ENCODE assay signal across 29 mouse cellular contexts in genomic region chr10:95120007-95120406, GRCm38 (mm10).
DNase-seq lines count a peak whose midpoint lies in the region; ATAC-seq lines count a peak whose summit lies in the region.
"Had no signal": no experiment of that assay in that cellular context is flagged by ENCODE, and none has a peak within 500 bp of the region (broad histone marks: within the 10 kb centered on the region; RNA-seq: fewer than 3 reads in every experiment).

No protein-coding gene starts in this region.

- no peak overlapping the region for H3K27ac ChIP-seq in kidney, embryonic 14.5 days (ENCODE audit: low read depth, low read length)
- no peak overlapping the region for H3K27ac ChIP-seq in hindbrain, embryonic 10.5 days
- H3K27ac ChIP-seq: embryonic facial prominence, embryonic 10.5 days; embryonic facial prominence, embryonic 15.5 days; forebrain, embryonic 13.5 days; heart, adult 2 months; hindbrain, embryonic 15.5 days; limb, embryonic 10.5 days; liver, embryonic 15.5 days; midbrain, embryonic 12.5 days; neural tube, embryonic 12.5 days had no signal

- H3K4me3 ChIP-seq in kidney, embryonic 14.5 days (ENCODE audit: low read length): no peak overlapping the region
- no peak overlapping the region for H3K4me3 ChIP-seq in hindbrain, embryonic 10.5 days
- H3K4me3 ChIP-seq: embryonic facial prominence, embryonic 10.5 days; embryonic facial prominence, embryonic 15.5 days; forebrain, embryonic 13.5 days; heart, adult 2 months; heart, embryonic 12.5 days; hindbrain, embryonic 15.5 days; limb, embryonic 10.5 days; limb, embryonic 15.5 days; liver, embryonic 15.5 days; midbrain, embryonic 12.5 days; myocyte; neural tube, embryonic 12.5 days had no signal

- no peak overlapping the region for H3K9ac ChIP-seq in kidney, embryonic 14.5 days (ENCODE audit: low read depth, low read length)
- H3K9ac ChIP-seq: embryonic facial prominence, embryonic 15.5 days; forebrain, embryonic 13.5 days; heart, embryonic 12.5 days; hindbrain, embryonic 15.5 days; limb, embryonic 15.5 days; liver, embryonic 15.5 days; lung, embryonic 14.5 days; midbrain, embryonic 12.5 days; neural tube, embryonic 12.5 days had no signal

- no peaks in the 10 kb centered on the region for H3K4me1 ChIP-seq in kidney, embryonic 14.5 days (ENCODE audit: control insufficient read depth, insufficient read depth, low read length)
- peaks cover 4% of the 10 kb centered on the region; the same call in 1 of the 2 replicates for H3K4me1 ChIP-seq in hindbrain, embryonic 10.5 days (replicated peaks)
- H3K4me1 ChIP-seq: hindbrain, embryonic 15.5 days; liver, embryonic 15.5 days; neural tube, embryonic 12.5 days had no signal

- 74% methylated on average over 4 of the region's 4 CpGs for WGBS in kidney, embryonic 14.5 days
- WGBS in hindbrain, embryonic 10.5 days: 89% methylated on average over 4 of the region's 4 CpGs

- H3K4me2 ChIP-seq in kidney, embryonic 14.5 days (replicated peaks; ENCODE audit: low read depth, low read length): no peak overlapping the region
- H3K4me2 ChIP-seq: embryonic facial prominence, embryonic 15.5 days; forebrain, embryonic 13.5 days; heart, embryonic 12.5 days; hindbrain, embryonic 15.5 days; limb, embryonic 15.5 days; liver, embryonic 15.5 days; lung, embryonic 14.5 days; midbrain, embryonic 12.5 days; neural tube, embryonic 12.5 days had no signal

- H3K9me3 ChIP-seq in kidney, embryonic 14.5 days (ENCODE audit: control insufficient read depth, low read length): no peaks in the 10 kb centered on the region
- no peaks in the 10 kb centered on the region for H3K9me3 ChIP-seq in hindbrain, embryonic 10.5 days
- H3K9me3 ChIP-seq: embryonic facial prominence, embryonic 10.5 days; embryonic facial prominence, embryonic 15.5 days; forebrain, embryonic 13.5 days; heart, embryonic 12.5 days; hindbrain, embryonic 15.5 days; limb, embryonic 10.5 days; limb, embryonic 15.5 days; liver, embryonic 15.5 days; midbrain, embryonic 12.5 days; neural tube, embryonic 12.5 days had no signal

- no peak for ATAC-seq in kidney, embryonic 14.5 days (ENCODE audit: low FRiP score, low TSS enrichment)
- ATAC-seq: forebrain, embryonic 13.5 days; inflammation-experienced regulatory T-cells, adult 6 months had no signal

- no peaks in the 10 kb centered on the region for H3K27me3 ChIP-seq in kidney, embryonic 14.5 days (ENCODE audit: control insufficient read depth, insufficient read depth, low read length)
- H3K27me3 ChIP-seq in hindbrain, embryonic 10.5 days (ENCODE audit: insufficient read depth, poor library complexity, severe bottlenecking): no peaks in the 10 kb centered on the region
- H3K27me3 ChIP-seq: embryonic facial prominence, embryonic 15.5 days; forebrain, embryonic 13.5 days; heart, embryonic 12.5 days; hindbrain, embryonic 15.5 days; limb, embryonic 15.5 days; liver, embryonic 15.5 days; midbrain, embryonic 12.5 days; neural tube, embryonic 12.5 days had no signal

- peak; percentile 70 for DNase-seq in kidney, adult 11 months
- peak; percentile 50 to 82 for DNase-seq in kidney, adult 8-10 months
- DNase-seq in kidney, postnatal 10 days: peak; percentile 21
- no peak for DNase-seq in adrenal gland, adult (ENCODE audit: inconsistent age in 2 of 2, low spot score in 1 of 2)
- DNase-seq in Muller cell, postnatal 12 days (ENCODE audit: inconsistent ontology term): no peak
- no peak for DNase-seq in hindbrain, embryonic 10.5 days (ENCODE audit: low spot score)
- DNase-seq: adrenal gland, postnatal 36 days; cerebellum, adult 2 months; cerebellum, postnatal 14 days; gastrocnemius, postnatal 36 days; heart, adult 2 months; layer of hippocampus, postnatal 36 days; lung, embryonic 14.5 days; right cerebral cortex, adult 18-20 months; thymus, adult 2 months; thymus, postnatal 36 days had no signal

- H3K36me3 ChIP-seq in kidney, embryonic 14.5 days (ENCODE audit: control insufficient read depth, insufficient read depth, low read length): no peaks in the 10 kb centered on the region
- H3K36me3 ChIP-seq in hindbrain, embryonic 10.5 days: no peaks in the 10 kb centered on the region
- H3K36me3 ChIP-seq: embryonic facial prominence, embryonic 10.5 days; embryonic facial prominence, embryonic 15.5 days; heart, embryonic 12.5 days; hindbrain, embryonic 15.5 days; limb, embryonic 10.5 days; limb, embryonic 15.5 days; liver, embryonic 15.5 days; midbrain, embryonic 12.5 days; neural tube, embryonic 12.5 days had no signal

Comparison
In these comparisons a context has a peak if more than half of its experiments do, and no peak if none do; other contexts are left out.
1. DNase-seq: peak in kidney, adult 11 months (single experiment), kidney, adult 8-10 months (2 of 2) and kidney, postnatal 10 days (single experiment); none in adrenal gland, adult (0 of 2), Muller cell, postnatal 12 days (single experiment) and hindbrain, embryonic 10.5 days (single experiment).